10 mouse cellular contexts compared by ENCODE assay signal in genomic region chr9:110134176-110134575, GRCm38 (mm10). TPM values are rescaled to one million over a fixed set of nuclear protein-coding genes. Genes with fewer than 3 reads are reported as not detected.
A peak's percentile ranks its signal among the peaks of the same experiment; 100 is the strongest.
DNase-seq lines count a peak whose midpoint lies in the region; ATAC-seq lines count a peak whose summit lies in the region.
"Had no signal": no experiment of that assay in that cellular context is flagged by ENCODE, and none has a peak within 500 bp of the region (broad histone marks: within the 10 kb centered on the region; RNA-seq: fewer than 3 reads in every experiment).

No protein-coding gene starts in this region.

- no peak for ATAC-seq in heart, embryonic 13.5 days (ENCODE audit: extremely low read depth, insufficient number of reproducible peaks, low FRiP score, low TSS enrichment)
- ATAC-seq in embryonic facial prominence, embryonic 13.5 days (ENCODE audit: insufficient number of reproducible peaks, insufficient read depth, low FRiP score, low TSS enrichment, low read depth): no peak
- ATAC-seq in liver, embryonic 12.5 days: no peak

- no peaks in the 10 kb centered on the region for H3K27me3 ChIP-seq in heart, embryonic 13.5 days (replicated peaks)
- no peaks in the 10 kb centered on the region for H3K27me3 ChIP-seq in embryonic facial prominence, embryonic 13.5 days
- no peaks in the 10 kb centered on the region for H3K27me3 ChIP-seq in liver, embryonic 12.5 days (replicated peaks)

- intact Hi-C loops in heart, postnatal 25 days (cut with DNase I): no loop called here
- intact Hi-C loops in gastrocnemius, postnatal 14 days (cut with DNase I; ENCODE audit: low total_unique reads): no loop called here

- H3K36me3 ChIP-seq in heart, embryonic 13.5 days: peaks cover 47% of the 10 kb centered on the region
- peaks cover 45% of the 10 kb centered on the region for H3K36me3 ChIP-seq in embryonic facial prominence, embryonic 13.5 days
- peaks cover 47% of the 10 kb centered on the region for H3K36me3 ChIP-seq in liver, embryonic 12.5 days

- H3K4me2 ChIP-seq in heart, embryonic 13.5 days: peak overlapping the region; percentile 84; the same call in 1 of the 2 replicates
- peak overlapping the region; percentile 61 for H3K4me2 ChIP-seq in embryonic facial prominence, embryonic 13.5 days
- H3K4me2 ChIP-seq in liver, embryonic 12.5 days: peak overlapping the region; percentile 97

- no peaks in the 10 kb centered on the region for H3K9me3 ChIP-seq in heart, embryonic 13.5 days
- H3K9me3 ChIP-seq in embryonic facial prominence, embryonic 13.5 days: no peaks in the 10 kb centered on the region
- no peaks in the 10 kb centered on the region for H3K9me3 ChIP-seq in liver, embryonic 12.5 days (replicated peaks)

- no peak overlapping the region for H3K9ac ChIP-seq in heart, embryonic 13.5 days
- H3K9ac ChIP-seq in embryonic facial prominence, embryonic 13.5 days: no peak overlapping the region
- H3K9ac ChIP-seq in liver, embryonic 12.5 days: no peak overlapping the region

- no peak for DNase-seq in heart, postnatal 25 days (ENCODE audit: low spot score)
- peak; percentile 75 for DNase-seq in A20 (ENCODE audit: low read depth, low spot score)
- no peak for DNase-seq in frontal cortex, postnatal 14 days (ENCODE audit: low spot score in 2 of 2)
- no peak for DNase-seq in layer of hippocampus, adult 9-11 months
- no peak for DNase-seq in gastrocnemius, postnatal 14 days
- DNase-seq: kidney, adult 18-20 months; thymus, adult 18-20 months had no signal

- H3K27ac ChIP-seq in heart, embryonic 13.5 days (replicated peaks): no peak overlapping the region
- H3K27ac ChIP-seq in embryonic facial prominence, embryonic 13.5 days: no peak overlapping the region
- no peak overlapping the region for H3K27ac ChIP-seq in liver, embryonic 12.5 days

- H3K4me1 ChIP-seq in heart, embryonic 13.5 days: peaks cover 33% of the 10 kb centered on the region
- H3K4me1 ChIP-seq in embryonic facial prominence, embryonic 13.5 days: peaks cover 25% of the 10 kb centered on the region
- peaks cover 55% of the 10 kb centered on the region for H3K4me1 ChIP-seq in liver, embryonic 12.5 days

- WGBS in heart, embryonic 13.5 days: 79% methylated on average over 5 of the region's 5 CpGs
- 78% methylated on average over 5 of the region's 5 CpGs for WGBS in embryonic facial prominence, embryonic 13.5 days
- WGBS in liver, embryonic 12.5 days (ENCODE audit: insufficient replicate concordance): 59% methylated on average over 5 of the region's 5 CpGs

- H3K4me3 ChIP-seq in heart, embryonic 13.5 days: no peak overlapping the region
- 0 out of 2 replicates have a peak overlapping the region, but pooled peaks have one; percentile 11 for H3K4me3 ChIP-seq in embryonic facial prominence, embryonic 13.5 days
- H3K4me3 ChIP-seq in liver, embryonic 12.5 days: 0 out of 2 replicates have a peak overlapping the region, but pooled peaks have one; percentile 85

RNA-seq across cellular contexts. Expression of gene Dhx30, which starts 16.5 kb away (rescaled TPM):
- 98.0 and 98.2 TPM in 2 replicates for polyA plus RNA-seq in heart, embryonic 13.5 days (2015; fragmentation: Nextera tagmentation; extraction: Ambion mirVana)
- 10 to 100 TPM; 62.2 to 63.5 TPM for total RNA-seq in heart, postnatal 25 days (2021)
- polyA plus RNA-seq in embryonic facial prominence, embryonic 13.5 days (2015; fragmentation: Nextera tagmentation; extraction: Ambion mirVana): 159 and 178 TPM in 2 replicates
- polyA plus RNA-seq in liver, embryonic 12.5 days (2016; fragmentation: Nextera tagmentation; extraction: Ambion mirVana): 65.2 and 68.1 TPM in 2 replicates
- 10 to 100 TPM; 31.6 to 39.8 TPM for total RNA-seq in gastrocnemius, postnatal 14 days (2021)

RNA-seq across cellular contexts. Expression of gene Smarcc1, which starts 16.7 kb away (rescaled TPM):
- 76.9 TPM in 2 replicates for polyA plus RNA-seq in heart, embryonic 13.5 days (2015; fragmentation: Nextera tagmentation; extraction: Ambion mirVana)
- 10 to 100 TPM; 22.8 to 26.0 TPM for total RNA-seq in heart, postnatal 25 days (2021)
- polyA plus RNA-seq in embryonic facial prominence, embryonic 13.5 days (2015; fragmentation: Nextera tagmentation; extraction: Ambion mirVana): 188 and 204 TPM in 2 replicates
- 69.2 and 71.6 TPM in 2 replicates for polyA plus RNA-seq in liver, embryonic 12.5 days (2016; fragmentation: Nextera tagmentation; extraction: Ambion mirVana)
- total RNA-seq in gastrocnemius, postnatal 14 days (2021): 10 to 100 TPM; 19.8 to 23.8 TPM
